Mouse (Mus musculus) cerebellum, adult 2 months (tissue): ENCODE data around the gene Ccdc47. TPM values are rescaled to one million over a fixed set of nuclear protein-coding genes. Genes with fewer than 3 reads are reported as not detected.

Experiments
- DNase-seq, 2 experiments: peaks; one replicate each; pipeline ENCODE4 v3.0.0; 2021
- H3K27ac ChIP-seq: fragments of 200-500 bp; 2 replicates; pipeline ENCODE4 v1.5.1; 2012; ENCODE audit warnings: low read length, control low read depth, inconsistent platforms; ENCODE audit not compliant: insufficient read depth
- H3K27me3 ChIP-seq: fragments of 200-500 bp; 2 replicates; pipeline ENCODE4 v1.6.1; 2012; ENCODE audit warnings: inconsistent platforms, mild to moderate bottlenecking, low read length, moderate library complexity; ENCODE audit not compliant: control insufficient read depth, insufficient read depth
- H3K4me1 ChIP-seq: fragments of 200-500 bp; 2 replicates; pipeline ENCODE4 v1.6.1; 2011; ENCODE audit warnings: low read length; ENCODE audit not compliant: control insufficient read depth, insufficient read depth
- H3K4me3 ChIP-seq: fragments of 200-500 bp; replicated peaks from 2 replicates; pipeline ENCODE3; 2011; ENCODE audit warnings: mild to moderate bottlenecking, low read depth, low read length, control low read depth; ENCODE audit not compliant: insufficient read depth
- CTCF ChIP-seq: fragments of 200-500 bp; IDR thresholded peaks from 2 replicates; pipeline ENCODE4 v1.5.1; 2011; ENCODE audit warnings: low read depth, mild to moderate bottlenecking, control low read depth, low read length, moderate library complexity, borderline replicate concordance; ENCODE audit not compliant: insufficient read depth
- POLR2A ChIP-seq: fragments of 200-500 bp; IDR thresholded peaks from 2 replicates; pipeline ENCODE4 v1.6.1; 2011; ENCODE audit warnings: low read length, control low read depth, borderline replicate concordance; ENCODE audit not compliant: insufficient read depth
- WGBS: fragments of 180-500 bp; shearing (Covaris S2); methylation state at CpG from one replicate; pipeline ENCODE4 v1.1.7; 2018; 5-methylcytosine and 5-hydroxymethylcytosine counted together
- polyA plus RNA-seq: library from polyadenylated mRNA; depleted of rRNA; stranded (reverse); fragments of >200 nt; gene quantifications from 2 replicates; pipeline ENCODE4 v1.2.3, GENCODE M21; 2012

Ccdc47 gene
- polyA plus RNA-seq, 1 experiment = 88.8 TPM

DNA sequence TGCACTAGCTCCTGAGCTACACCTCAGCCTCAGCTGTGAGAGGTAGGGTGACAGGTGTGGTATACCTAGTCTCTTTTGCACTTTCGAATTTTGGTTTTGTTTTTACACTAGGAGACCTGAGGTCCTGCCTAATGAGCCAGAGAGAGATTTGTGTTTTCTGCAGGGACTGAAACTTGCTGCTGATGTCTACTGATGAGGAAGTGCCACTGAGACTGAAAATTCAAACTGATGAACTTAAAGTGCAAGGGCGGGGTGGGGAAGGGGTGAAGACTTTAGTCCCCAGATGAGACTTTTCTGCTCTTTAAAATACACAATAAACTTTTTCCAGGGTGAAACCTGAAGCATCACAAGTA is 35.7 kb downstream of the Ccdc47 start:
- Histone ChIP-seq H3K27ac (peak overlapping the region; percentile 99), H3K4me1 (peaks cover 29% of the 10 kb centered on the region), H3K27me3 (no peaks in the 10 kb centered on the region), H3K4me3 (no peak overlapping the region)
- TF ChIP-seq CTCF = no peak
- TF ChIP-seq POLR2A = no peak
- no peak for DNase-seq
- WGBS = 72% methylated on average over 2 of the region's 2 CpGs

DNA sequence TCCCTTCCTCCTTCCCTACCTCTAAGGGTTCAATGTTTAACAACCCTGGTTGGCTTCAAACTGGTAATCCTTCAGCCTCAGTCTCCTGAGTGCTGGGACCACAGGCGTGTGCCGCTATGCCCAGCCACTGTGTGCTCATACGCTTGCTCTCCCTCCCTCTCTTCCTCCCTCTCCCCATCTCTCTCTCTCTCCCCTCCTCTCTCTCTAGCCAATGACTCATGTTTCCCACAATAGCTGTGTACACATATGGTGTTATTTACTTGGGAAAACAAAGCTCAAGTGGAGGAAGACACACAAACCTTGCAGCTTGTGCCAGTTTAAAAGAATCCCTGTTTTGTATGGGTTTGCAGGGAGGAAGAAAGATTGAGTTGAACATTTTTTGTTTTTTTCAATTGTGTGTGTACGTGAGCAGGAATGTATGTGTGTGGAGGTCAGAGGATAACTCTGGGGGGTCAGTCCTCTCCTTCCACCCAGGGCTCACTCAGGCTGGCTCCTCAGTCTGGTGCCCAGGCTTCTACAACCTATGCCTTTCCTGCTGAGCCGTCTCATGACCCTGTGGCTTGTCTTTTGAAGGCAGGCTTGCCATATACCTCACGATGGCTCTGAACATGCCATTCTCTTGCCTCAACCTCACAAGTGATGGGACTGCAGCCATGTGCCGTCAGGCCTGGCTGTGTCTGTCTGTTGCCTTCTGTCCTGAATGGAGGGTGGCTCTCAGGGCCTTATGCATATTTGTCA is 36.3 kb downstream of the Ccdc47 start:
- Histone ChIP-seq H3K4me1 (peaks cover 35% of the 10 kb centered on the region), H3K27me3 (no peaks in the 10 kb centered on the region), H3K27ac (peak overlapping the region; percentile 99), H3K4me3 (no peak overlapping the region)
- 6% methylated on average over 7 of the region's 7 CpGs for WGBS
- TF ChIP-seq CTCF (no peak), POLR2A (peak; percentile 81; the same call in 1 of the 2 replicates)
- peak; percentile 81 to 91 for DNase-seq

DNA sequence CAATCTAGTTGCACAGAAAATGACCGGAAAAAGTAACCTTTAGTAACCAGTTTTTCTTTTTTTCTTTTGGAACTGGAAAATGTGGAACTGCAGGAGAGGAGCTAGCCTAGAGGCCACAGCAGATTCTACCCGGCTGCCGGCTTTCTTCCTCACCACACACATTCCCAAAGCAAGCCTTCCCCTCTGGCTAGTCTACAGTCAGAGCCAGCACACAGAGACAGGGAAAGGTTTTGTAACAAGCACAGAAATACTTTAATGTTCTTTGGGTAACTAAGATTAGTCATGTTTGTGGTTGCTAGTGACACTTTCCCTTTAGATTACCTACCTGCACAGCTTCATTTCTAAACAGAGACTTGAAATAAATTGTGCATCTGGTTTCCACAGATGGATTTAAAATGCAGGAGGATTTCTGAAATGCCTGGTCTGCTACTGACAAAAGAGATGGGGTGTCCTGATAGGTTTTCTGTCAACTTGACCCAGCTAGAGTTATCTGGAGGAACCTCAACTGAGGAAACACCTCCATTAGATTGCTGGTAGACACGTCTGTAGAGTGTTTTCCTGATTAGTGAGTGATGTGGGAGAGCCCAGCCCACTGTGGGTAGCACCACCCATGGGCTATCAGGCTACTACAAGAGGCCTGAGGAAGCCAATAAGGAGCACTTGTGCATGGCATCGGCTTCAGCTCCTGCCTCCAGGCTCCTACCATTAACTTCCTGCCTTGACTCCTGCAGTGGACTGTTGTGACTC is 37.9 kb downstream of the Ccdc47 start:
- Histone ChIP-seq H3K27me3 (no peaks in the 10 kb centered on the region), H3K27ac (peak overlapping the region; percentile 68), H3K4me3 (no peak overlapping the region), H3K4me1 (peaks cover 44% of the 10 kb centered on the region)
- DNase-seq = no peak
- TF ChIP-seq POLR2A = no peak
- TF ChIP-seq CTCF = no peak
- 44% methylated on average over 5 of the region's 5 CpGs for WGBS

DNA sequence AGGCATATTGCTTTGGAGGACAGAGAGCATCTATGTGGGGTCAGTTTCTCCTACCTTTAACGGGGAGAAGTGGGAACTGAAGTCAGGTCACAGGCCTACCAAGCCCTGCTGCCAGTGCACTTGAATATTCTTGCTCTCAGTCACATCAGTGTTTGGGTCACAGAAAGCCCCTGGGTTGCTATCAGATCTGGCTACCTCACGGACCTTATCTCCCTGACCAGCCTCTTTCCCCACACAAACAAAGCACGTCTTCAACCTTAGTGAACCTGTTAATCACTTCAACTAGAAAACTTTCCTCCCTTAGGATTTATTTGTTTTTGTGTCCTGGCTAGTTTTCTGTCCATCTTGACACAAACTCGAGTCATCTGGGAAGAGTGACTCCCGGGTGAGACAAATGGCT is 39.8 kb downstream of the Ccdc47 start:
- no peaks in the 10 kb centered on the region for H3K27me3 ChIP-seq
- H3K27ac ChIP-seq = no peak overlapping the region
- TF ChIP-seq CTCF (no peak), POLR2A (no peak)
- H3K4me1 ChIP-seq = peaks cover 44% of the 10 kb centered on the region
- WGBS = 94% methylated on average over 5 of the region's 5 CpGs
- DNase-seq = no peak
- no peak overlapping the region for H3K4me3 ChIP-seq

DNA sequence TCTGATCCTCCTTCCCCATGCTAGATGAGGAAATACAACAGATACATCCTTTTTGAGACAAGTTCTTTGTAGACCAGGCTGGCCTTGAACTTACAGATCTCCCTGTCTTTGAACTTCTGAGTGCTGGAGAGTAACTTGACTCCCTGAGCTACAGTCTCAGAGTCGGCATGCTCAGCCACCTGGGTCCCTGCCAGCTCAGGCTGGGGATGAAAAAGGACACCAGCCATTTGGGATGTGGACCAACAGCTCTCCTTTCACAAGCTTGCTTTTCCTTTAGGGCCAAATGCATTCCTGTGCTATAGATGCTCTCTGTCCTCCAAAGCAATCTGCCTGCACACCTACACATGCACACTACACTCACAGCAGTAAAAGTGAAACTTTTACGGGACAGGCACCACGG is 41.1 kb downstream of the Ccdc47 start:
- no peak overlapping the region for H3K4me3 ChIP-seq
- H3K4me1 ChIP-seq = peaks cover 31% of the 10 kb centered on the region
- peak; percentile 72 to 79 for DNase-seq
- no peaks in the 10 kb centered on the region for H3K27me3 ChIP-seq
- WGBS = 44% methylated on average over 3 of the region's 3 CpGs
- TF ChIP-seq CTCF (no peak), POLR2A (no peak)
- peak overlapping the region; percentile 33; the same call in 1 of the 2 replicates for H3K27ac ChIP-seq

DNA sequence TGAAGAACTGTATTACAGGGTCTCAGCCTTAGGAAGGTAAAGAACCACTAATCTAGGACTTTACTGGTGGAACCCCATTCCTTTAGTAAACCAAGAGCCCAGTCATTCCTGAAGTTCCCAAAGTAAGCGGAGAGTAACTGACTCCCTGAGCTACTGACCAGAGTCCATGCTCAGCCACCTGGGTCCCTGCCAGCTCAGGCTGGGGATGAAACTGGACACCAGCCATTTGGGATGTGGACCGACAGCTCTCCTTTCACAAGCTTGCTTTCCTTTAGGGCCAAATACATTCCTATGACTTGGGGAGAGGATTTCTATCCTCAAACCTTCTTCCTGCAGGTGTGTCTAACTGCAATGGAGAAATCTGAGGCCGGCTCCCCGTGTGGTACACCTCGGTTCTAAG is 41.8 kb downstream of the Ccdc47 start:
- WGBS = 42% methylated on average over 5 of the region's 5 CpGs
- Histone ChIP-seq H3K27ac (peak overlapping the region; percentile 33), H3K4me3 (no peak overlapping the region), H3K27me3 (no peaks in the 10 kb centered on the region), H3K4me1 (peaks cover 30% of the 10 kb centered on the region)
- DNase-seq = peak; percentile 73 to 79
- no peak for TF ChIP-seq POLR2A
- TF ChIP-seq CTCF = no peak

DNA sequence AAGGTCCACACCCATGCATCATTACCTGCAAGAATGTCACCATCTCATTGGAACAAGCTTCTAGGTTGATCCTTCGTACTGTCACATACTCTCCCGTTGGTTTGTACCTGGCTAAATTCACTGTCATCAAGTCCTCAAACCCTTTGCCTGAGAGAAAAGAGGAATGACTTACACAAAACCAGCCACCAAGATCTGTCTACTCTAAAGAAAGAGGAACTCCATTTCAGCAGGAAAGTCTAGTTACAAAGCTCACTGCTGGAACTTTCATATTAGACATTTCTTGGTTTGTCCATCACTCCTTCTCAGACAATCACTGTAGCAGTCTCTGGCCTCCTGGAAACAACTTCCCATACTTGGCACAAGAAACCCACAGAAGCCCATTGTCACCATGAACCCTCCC is 42.9 kb downstream of the Ccdc47 start:
- TF ChIP-seq CTCF (no peak), POLR2A (no peak)
- DNase-seq = no peak
- 92% methylated on average over 2 of the region's 2 CpGs for WGBS
- no peak overlapping the region for H3K27ac ChIP-seq
- no peak overlapping the region for H3K4me3 ChIP-seq
- H3K4me1 ChIP-seq = peaks cover 22% of the 10 kb centered on the region
- no peaks in the 10 kb centered on the region for H3K27me3 ChIP-seq

DNA sequence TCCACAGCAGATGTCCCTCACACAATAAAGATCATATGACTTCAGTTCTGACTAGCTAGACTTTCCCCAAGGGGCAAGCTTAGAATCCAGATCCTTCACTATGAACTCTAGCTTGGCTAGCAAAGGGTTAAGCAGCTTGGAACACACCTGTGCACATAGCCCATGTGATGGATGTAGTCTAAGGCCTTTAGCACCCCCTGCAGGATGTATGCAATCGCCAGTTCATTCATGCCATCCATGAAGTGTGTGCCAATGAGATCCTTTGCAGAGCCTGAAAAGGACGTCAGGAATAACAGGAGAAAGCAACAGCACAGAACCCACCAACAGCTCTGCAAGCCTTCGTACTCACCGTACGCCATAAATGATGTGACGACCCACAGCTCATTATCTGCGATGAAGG is 45.3 kb downstream of the Ccdc47 start:
- DNase-seq = no peak

More for the DNA sequence above, 45.3 kb downstream of the Ccdc47 start:
- 74% methylated on average over 7 of the region's 7 CpGs for WGBS
- no peak for TF ChIP-seq POLR2A
- 0 out of 2 replicates have a peak, but pooled peaks have one; percentile 3 for TF ChIP-seq CTCF
- Histone ChIP-seq H3K27ac (no peak overlapping the region), H3K4me1 (peaks cover 17% of the 10 kb centered on the region), H3K4me3 (no peak overlapping the region), H3K27me3 (no peaks in the 10 kb centered on the region)
